8 mouse cellular contexts compared by ENCODE assay signal in the genomic region with DNA sequence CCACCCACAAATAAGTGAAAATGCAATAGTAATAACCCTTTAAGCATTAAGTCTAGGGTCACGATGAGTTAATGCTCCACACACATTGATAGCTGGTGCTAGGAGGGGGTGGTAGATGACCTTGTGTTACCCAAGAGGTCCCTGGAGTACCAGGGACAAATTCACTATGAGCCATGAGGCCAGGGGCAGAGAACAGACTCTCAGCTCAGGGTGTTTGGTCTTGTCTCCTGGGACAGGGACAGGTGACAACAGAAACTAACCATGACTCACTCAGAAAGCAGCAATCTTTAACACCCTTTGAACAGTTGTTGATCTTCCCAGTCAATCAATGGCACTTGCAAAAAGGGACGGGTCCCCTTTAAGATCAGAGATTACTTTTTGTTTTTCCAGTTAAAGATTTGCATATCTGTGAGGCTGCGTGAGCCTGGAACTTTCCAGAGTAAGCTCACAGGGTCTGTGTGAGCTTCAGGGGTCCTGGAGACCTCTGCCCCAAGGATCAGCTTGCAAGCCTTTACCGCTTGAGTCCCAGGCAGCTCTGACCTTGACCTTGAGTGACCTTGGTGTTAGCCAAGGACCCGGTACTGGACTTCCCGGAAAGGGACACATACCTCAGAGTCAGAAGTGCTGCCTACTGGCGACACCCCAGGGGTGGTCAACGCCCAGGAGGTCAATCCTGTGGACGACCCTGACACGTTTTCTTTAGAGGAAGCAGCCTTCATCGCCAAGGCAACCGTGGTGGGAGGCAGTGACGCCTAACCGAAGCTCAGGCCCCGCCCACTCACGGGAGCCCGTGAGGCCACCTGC. TPM values are rescaled to one million over a fixed set of nuclear protein-coding genes. Genes with fewer than 3 reads are reported as not detected.
DNase-seq lines count a peak whose midpoint lies in the region; ATAC-seq and TF ChIP-seq lines count a peak whose summit lies in the region.

A gene (minus strand): TSS at position 758 of the 804 bp plus-strand sequence.

- H3K9ac ChIP-seq in limb, embryonic 11.5 days (ENCODE audit: low read length), result no peak within 1 kb of the TSS
- H3K9ac ChIP-seq in midbrain, embryonic 11.5 days (ENCODE audit: low read length), result no peak within 1 kb of the TSS

- H3K9me3 ChIP-seq in limb, embryonic 11.5 days (ENCODE audit: control insufficient read depth, low read length), result no peaks in the 10 kb centered on the region
- peaks cover 2% of the 10 kb centered on the region; the same call in 1 of the 2 replicates for H3K9me3 ChIP-seq in midbrain, embryonic 11.5 days (ENCODE audit: control insufficient read depth, low read length)

- H3K27ac ChIP-seq in limb, embryonic 11.5 days (replicated peaks; ENCODE audit: low read depth, low read length), result peak within 1 kb of the TSS; percentile 61
- no peak within 1 kb of the TSS for H3K27ac ChIP-seq in midbrain, embryonic 11.5 days (ENCODE audit: low read depth, low read length)
- H3K27ac ChIP-seq in small intestine, adult 2 months (ENCODE audit: insufficient read depth, low read depth, low read length), result peak within 1 kb of the TSS; percentile 78

- H3K4me3 ChIP-seq in limb, embryonic 11.5 days (ENCODE audit: low read depth, low read length), result peak within 1 kb of the TSS; percentile 26
- no peak within 1 kb of the TSS for H3K4me3 ChIP-seq in midbrain, embryonic 11.5 days (ENCODE audit: low read depth, low read length)
- peak within 1 kb of the TSS; percentile 70 for H3K4me3 ChIP-seq in small intestine, adult 2 months (ENCODE audit: low read depth, low read length)

- H3K36me3 ChIP-seq in limb, embryonic 11.5 days (ENCODE audit: control insufficient read depth, insufficient read depth, low read length), result no peaks in the 10 kb centered on the region
- no peaks in the 10 kb centered on the region for H3K36me3 ChIP-seq in midbrain, embryonic 11.5 days (ENCODE audit: control insufficient read depth, insufficient read depth, low read length)
- no peaks in the 10 kb centered on the region for H3K36me3 ChIP-seq in small intestine, adult 2 months (ENCODE audit: control insufficient read depth, insufficient read depth, low read length)

- H3K27me3 ChIP-seq in limb, embryonic 11.5 days (ENCODE audit: control insufficient read depth, insufficient read depth, low read length), result no peaks in the 10 kb centered on the region
- no peaks in the 10 kb centered on the region for H3K27me3 ChIP-seq in midbrain, embryonic 11.5 days (ENCODE audit: control insufficient read depth, insufficient read depth, low read length)
- H3K27me3 ChIP-seq in small intestine, adult 2 months (ENCODE audit: control insufficient read depth, insufficient read depth, low read length), result no peaks in the 10 kb centered on the region

- peak within 1 kb of the TSS; percentile 60 for H3K4me2 ChIP-seq in limb, embryonic 11.5 days (ENCODE audit: low read depth, severe bottlenecking)
- H3K4me2 ChIP-seq in midbrain, embryonic 11.5 days, result peak within 1 kb of the TSS; percentile 33

- no peak for TF ChIP-seq POLR2A in small intestine, adult 2 months (IDR thresholded peaks at IDR 0.05; ENCODE audit: low read depth, low read length)

- WGBS in limb, embryonic 11.5 days, result 10% methylated on average over 17 of the region's 17 CpGs
- WGBS in midbrain, embryonic 11.5 days, result 7% methylated on average over 17 of the region's 17 CpGs
- WGBS in small intestine, adult 2 months, result 5% methylated on average over 17 of the region's 17 CpGs

- DNase-seq in adrenal gland, adult 18-20 months (ENCODE audit: low spot score in 2 of 2), result peak; percentile 51 to 75
- peak; percentile 75 for DNase-seq in embryo, embryonic 10.5 days (ENCODE audit: low spot score)
- DNase-seq in heart, adult 9 months (ENCODE audit: low spot score in 2 of 2), result peak; percentile 37 to 45
- peak; percentile 87 to 90 for DNase-seq in kidney, adult 8-10 months
- peak; percentile 76 for DNase-seq in limb, embryonic 11.5 days (ENCODE audit: low spot score)
- peak; percentile 87 for DNase-seq in midbrain, embryonic 11.5 days (ENCODE audit: low spot score, missing footprints)

- peak; percentile 60; the same call in 1 of the 2 replicates for ATAC-seq in limb, embryonic 11.5 days (ENCODE audit: insufficient number of reproducible peaks, low FRiP score, low TSS enrichment, low read depth)
- peak; percentile 71 for ATAC-seq in midbrain, embryonic 11.5 days (ENCODE audit: low FRiP score)
- ATAC-seq in erythroid progenitor cell, adult 5-6 weeks (replicated peaks; ENCODE audit: low FRiP score, poor library complexity, severe bottlenecking), result no peak

- no peak for TF ChIP-seq CTCF in small intestine, adult 2 months (IDR thresholded peaks at IDR 0.05; ENCODE audit: extremely low read depth, insufficient read length, insufficient replicate concordance, low read depth, low read length)

- peaks cover 14% of the 10 kb centered on the region for H3K4me1 ChIP-seq in limb, embryonic 11.5 days (ENCODE audit: control insufficient read depth, insufficient read depth, low read length)
- peaks cover 12% of the 10 kb centered on the region for H3K4me1 ChIP-seq in midbrain, embryonic 11.5 days (ENCODE audit: control insufficient read depth, insufficient read depth, low read length)
- H3K4me1 ChIP-seq in small intestine, adult 2 months (ENCODE audit: control insufficient read depth, insufficient read depth, insufficient read length, low read length), result peaks cover 10% of the 10 kb centered on the region; the same call in 1 of the 2 replicates

RNA-seq across cellular contexts. Expression of the gene that starts here (rescaled TPM):
- total RNA-seq in adrenal gland, adult 18-20 months (2021), result 1 to 10 TPM; 5.4 to 5.5 TPM
- 0.69 and 0.88 TPM in 2 replicates for polyA plus RNA-seq in limb, embryonic 11.5 days (2014; fragmentation: Nextera tagmentation; extraction: Ambion mirVana)
- polyA plus RNA-seq in midbrain, embryonic 11.5 days (2014; fragmentation: Nextera tagmentation; extraction: Ambion mirVana), result 0.12 and 0.18 TPM in 2 replicates
- 0.22 TPM in 1 of 2 replicates, not detected in the other for polyA plus RNA-seq in small intestine, adult 2 months (2012; rRNA removed)
- not detected in 2 replicates for total RNA-seq in erythroid progenitor cell, adult 5-6 weeks (2015; ENCODE audit: low replicate concordance)
- total RNA-seq in erythroid progenitor cell, adult 5-6 weeks (2017; ENCODE audit: low replicate concordance), result not detected in 2 replicates

Comparison
In these comparisons a context has a peak if more than half of its experiments do, and no peak if none do; other contexts are left out.
1. RNA of the gene that starts here (total RNA-seq): 5.4 to 5.5 TPM in adrenal gland, adult 18-20 months; not detected in erythroid progenitor cell, adult 5-6 weeks; every median in the first group is over 4 times any median in the second.
2. Peak in DNase-seq, ATAC-seq, H3K4me3 ChIP-seq, H3K27ac ChIP-seq and H3K4me2 ChIP-seq in limb, embryonic 11.5 days; RNA of the gene not detected or under 1 TPM.
3. Peak in DNase-seq, ATAC-seq and H3K4me2 ChIP-seq in midbrain, embryonic 11.5 days; RNA of the gene not detected or under 1 TPM.
4. Peak in every context shown above with its lines, with median percentiles within 50 percentile points of each other: DNase-seq.